Mouse (Mus musculus) embryonic fibroblast, embryonic 13.5 days (primary cell): ENCODE measurements around the gene Olfr99.

Experiments used
- CTCF ChIP-seq: IDR thresholded peaks from 2 replicates; pipeline ENCODE4 v1.5.1; 2011; ENCODE audit warnings: mild to moderate bottlenecking, control low read depth, low read length, moderate library complexity, borderline replicate concordance; ENCODE audit not compliant: insufficient read depth
- POLR2A ChIP-seq: IDR thresholded peaks from 2 replicates; pipeline ENCODE4 v1.6.1; 2011; ENCODE audit warnings: low read depth, mild to moderate bottlenecking, control low read depth, low read length, moderate library complexity

DNA sequence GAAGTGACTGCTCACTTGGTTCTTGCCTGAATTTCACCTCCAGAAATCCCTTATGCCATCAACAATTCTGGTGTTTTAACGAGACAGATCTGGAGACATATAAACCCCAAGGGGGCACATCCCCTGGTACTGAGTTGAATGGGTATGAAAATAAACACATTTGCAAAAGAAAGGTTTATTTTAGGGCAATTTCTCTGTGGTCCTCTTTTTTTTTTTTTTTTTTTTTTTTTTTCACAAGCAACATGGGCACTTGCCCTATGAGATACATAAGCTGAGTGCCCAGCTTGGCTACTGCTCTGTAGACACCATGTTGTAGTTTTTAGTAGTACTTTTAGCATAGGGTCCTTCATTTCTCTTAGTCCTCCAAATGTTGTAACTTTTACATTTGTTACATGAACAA lies at the start of gene Olfr99:
- no peak for TF ChIP-seq CTCF
- no peak for TF ChIP-seq POLR2A
